Mouse (Mus musculus) cerebellum, adult 18-20 months (tissue): ENCODE measurements at regions not wholly inside any gene's neighbourhood (a gene's known extent, or its start where the extent isn't known, plus 50 kb on each side); places are given as distances from the start of the nearest gene placed in this dataset.
A peak's percentile ranks its signal among the peaks of the same experiment; 100 is the strongest.

Experiments used
- DNase-seq, 2 experiments: peaks; one replicate each; pipeline ENCODE4 v3.0.0; 2021

GRCm38 (mm10) chr9:122064937-122065673 lies 52.0 kb upstream of the Snrk start:
- no peak for DNase-seq

- peak; percentile 87 to 92 for DNase-seq
These were observed 59.1 kb upstream of the Pomgnt2 start for GRCm38 (mm10) chr9:122055820-122056550.

DNA sequence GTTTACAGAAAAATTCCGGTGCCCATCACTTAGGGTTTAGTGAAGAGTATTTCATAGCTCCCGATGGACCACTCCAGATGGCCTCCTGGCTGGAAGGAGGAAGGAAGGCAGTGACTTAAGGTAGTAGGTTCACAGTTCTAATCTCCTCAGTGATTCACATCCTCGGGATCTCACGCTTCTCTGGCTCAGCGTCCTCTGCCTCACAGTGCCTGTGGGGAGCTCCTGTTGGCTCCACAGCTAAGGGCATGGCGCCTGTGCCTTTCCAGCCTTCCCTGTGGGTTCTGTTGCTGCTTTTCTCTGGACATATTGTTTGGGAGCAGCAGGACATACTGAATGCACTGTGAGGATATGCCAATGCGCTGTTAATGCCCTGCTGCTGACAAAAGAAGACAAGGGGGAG lies 54.8 kb upstream of the Pomgnt2 start:
- peak; percentile 67 to 72 for DNase-seq

DNA sequence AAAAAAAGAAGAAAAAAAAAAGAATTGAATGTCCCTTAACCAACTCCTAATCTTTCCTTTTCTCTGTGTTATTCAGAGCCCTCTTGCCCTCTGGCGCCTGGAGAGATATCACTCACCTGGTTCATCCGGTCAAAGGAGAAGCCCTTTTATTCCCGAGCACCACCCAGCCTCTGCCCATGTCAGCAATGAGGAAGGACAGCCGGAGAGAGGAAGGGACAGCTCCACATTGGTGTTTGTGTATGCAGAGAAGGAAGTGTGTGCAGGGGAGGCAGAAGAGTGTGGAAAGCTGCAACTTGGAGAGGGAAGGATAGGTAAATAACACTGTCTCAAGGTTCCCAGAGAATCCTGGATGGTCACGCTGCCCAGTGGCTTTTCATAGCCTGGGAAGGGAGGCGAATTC lies 54.2 kb upstream of the Pomgnt2 start:
- DNase-seq: no peak

- no peak for DNase-seq
These were observed 52.1 kb upstream of the Pomgnt2 start for GRCm38 (mm10) chr9:122048999-122049398.

GRCm38 (mm10) chr9:122047962-122048625 lies 51.2 kb upstream of the Pomgnt2 start:
- DNase-seq: peak in 1 of 2 experiments; percentile 59
